Mouse (Mus musculus) CD8-positive naive resting alpha-beta T cell, adult 2 months (primary cell): ENCODE results near the gene Cacna2d3.

ENCODE experiments used
- DNase-seq, 2 experiments: peaks; one replicate each; pipeline ENCODE4 v3.0.0; 2022; ENCODE audit warnings: low read depth in 2 of 2, low spot score in 2 of 2

Cacna2d3 gene

DNA sequence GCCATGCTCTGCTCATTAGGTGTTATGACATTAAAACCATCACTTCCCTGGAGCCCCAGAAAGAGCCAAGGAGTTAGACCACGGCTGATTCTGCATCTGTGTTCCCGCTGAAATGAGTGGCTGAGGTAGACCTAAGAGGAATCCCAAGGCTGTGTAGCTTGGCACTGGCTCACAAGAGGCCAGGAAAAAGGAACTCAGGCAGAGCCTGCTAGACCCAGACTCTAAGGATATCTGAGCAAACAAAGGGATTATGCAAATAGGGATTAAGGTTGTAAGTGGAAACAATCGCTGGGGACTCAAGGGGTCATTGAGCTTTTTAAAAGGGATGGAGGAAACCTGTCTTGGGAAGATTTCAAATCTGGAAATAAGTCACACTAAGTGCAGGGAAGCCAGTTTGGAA lies 766.5 kb downstream of the Cacna2d3 start:
- DNase-seq: no peak

DNA sequence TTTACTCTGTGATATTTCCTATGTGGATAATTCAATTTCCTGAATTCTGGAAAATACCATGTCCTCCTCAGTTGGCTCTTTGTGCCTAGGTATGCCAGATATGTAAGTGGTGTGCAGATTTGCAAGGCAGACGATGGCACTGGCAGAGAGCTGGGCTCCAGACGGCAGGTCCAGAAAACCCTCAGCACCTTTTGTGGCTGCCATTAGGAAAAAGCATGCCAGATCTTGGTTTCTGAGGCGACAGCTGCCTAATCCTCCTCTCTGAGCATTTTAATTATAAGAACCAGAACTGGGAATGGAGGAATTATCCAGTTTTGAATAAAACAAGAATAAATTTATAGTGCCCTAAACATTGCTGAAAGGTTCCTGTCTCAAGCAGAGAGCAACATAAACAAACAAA lies 767.1 kb downstream of the Cacna2d3 start:
- no peak for DNase-seq

DNA sequence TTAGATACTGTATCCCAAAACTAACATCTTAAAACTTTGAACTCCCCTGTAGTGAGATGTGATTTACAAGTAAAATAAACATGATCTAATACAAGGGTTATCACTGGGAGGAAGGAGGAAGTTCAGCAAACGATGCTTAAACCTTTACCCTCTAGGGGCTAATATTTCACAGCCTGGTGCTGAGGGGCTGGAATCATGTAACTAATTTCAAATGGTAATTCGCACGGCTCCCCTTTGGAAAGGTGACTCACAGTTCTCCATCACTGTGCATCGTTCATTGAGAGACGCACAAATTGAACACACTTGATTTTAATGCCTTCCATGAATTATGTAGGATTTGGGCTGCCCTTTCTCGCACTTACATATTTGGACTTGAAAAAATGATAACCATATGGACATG lies 767.6 kb downstream of the Cacna2d3 start:
- no peak for DNase-seq

DNA sequence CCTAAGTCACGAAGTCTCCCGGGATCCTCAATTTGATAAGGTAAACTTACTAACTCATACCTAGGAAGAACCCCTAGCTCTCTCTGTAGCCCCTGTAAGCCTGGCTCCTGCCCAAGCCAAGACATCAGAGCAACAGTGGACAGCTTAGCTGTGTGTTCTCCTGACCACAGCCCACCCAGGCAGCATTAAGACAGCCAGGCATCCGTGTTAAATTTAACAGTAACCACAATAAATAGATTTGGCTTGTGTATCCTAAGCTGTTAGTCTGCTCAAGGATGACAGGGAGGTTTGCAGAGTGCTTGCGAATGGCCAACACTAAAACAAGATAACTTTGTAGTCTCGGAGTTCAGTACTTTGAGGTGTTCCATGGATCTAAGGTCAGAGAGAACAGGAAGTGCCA lies 768.3 kb downstream of the Cacna2d3 start:
- no peak for DNase-seq

DNA sequence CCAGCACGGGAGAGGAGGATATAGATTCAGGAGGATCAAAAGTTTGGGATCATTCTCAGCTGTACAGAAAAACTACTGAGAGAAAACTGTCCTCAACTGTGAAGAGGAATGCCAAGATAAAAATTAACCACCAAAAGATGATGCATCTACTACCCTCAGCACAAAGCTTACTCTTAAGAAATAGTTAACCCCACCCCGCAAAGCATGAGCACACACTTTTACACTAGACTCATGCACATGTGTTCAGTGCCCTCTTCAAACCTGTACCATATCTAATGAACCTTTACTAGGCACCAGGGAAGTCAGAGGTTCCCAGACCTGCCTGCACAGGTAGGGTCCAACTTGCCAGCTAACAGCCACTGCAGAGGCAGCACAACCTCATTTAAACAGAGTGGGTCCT lies 771.2 kb downstream of the Cacna2d3 start:
- no peak for DNase-seq

DNA sequence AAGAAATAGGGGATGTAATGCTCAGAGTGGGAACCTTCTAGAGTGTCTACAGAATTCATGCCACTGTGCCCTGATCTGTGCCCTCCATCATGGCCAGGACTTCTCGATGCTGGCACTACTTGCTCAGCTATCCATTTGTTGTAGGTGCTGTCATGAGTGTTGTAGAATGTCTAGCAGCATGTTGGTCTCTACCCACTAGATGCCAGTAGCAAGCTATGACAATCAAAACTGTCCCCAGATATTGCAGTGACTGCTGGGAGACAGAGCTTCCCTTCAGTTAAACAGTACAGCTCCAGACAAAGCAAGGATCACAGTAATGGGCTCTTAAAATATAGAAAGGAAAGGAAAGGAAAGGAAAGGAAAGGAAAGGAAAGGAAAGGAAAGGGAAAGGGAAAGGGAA lies 771.9 kb downstream of the Cacna2d3 start:
- no peak for DNase-seq

DNA sequence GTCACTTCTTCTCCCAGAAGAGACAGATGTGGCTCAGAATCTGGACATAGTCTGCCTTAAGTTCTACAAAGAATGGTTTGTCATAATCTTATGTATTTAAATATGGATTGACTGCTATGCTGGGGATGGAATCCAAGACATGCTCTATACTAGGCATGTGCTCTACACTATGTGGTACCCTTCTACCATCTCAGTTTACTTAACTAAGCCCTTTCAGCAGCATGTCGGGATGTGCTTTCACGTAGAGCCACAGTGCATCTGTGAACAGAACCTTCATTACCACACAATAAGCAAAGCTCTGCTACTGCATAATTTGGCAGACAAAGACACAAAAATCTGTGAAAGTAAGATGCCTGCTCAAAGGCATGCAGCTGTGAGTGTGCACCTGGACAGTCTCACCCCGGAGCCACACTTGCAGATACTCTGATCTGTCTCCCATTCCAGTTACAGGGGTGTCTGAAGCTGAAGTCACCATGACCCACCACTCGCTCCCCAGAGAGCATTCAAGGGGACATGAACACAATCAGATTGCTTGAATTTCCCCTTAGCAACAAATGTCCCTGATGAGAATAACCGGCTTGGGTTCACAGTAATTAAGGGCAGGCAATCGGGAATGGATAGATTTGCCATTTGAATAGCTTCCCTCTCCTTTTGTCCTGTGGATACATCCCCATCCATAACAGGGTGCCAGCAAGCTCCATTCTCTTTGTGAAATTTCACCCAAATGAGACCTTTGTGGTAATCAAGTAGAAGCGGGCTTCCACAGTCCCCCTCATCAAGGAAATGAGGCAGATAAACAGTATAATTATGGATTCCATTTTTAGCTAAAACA lies 773.4 kb downstream of the Cacna2d3 start:
- DNase-seq: no peak

DNA sequence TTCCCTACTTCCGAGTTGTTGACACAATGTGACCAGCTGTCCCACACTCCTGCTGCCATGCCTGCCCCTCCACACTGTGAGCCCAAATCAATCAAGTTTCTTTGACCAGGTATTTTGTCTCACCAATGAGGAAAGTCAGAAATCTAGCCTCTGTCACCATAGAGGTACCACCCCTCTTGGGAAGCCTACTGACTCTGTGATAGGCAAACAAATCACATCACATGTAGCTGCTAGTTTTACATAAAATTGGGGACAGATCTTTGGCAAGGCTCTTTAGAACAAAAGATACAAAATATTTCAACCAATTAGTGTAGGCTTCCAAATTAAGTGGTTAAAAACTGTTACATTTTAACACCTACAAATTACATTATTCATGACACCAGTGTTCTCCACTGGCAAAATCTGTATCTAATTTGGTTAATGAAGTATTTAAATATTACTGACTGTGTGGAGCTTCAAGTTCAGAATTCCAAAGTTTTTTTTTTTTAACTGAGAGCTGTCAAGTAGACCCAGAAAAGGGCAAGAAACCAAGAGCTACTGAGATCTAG lies 788.8 kb downstream of the Cacna2d3 start:
- DNase-seq: no peak

DNA sequence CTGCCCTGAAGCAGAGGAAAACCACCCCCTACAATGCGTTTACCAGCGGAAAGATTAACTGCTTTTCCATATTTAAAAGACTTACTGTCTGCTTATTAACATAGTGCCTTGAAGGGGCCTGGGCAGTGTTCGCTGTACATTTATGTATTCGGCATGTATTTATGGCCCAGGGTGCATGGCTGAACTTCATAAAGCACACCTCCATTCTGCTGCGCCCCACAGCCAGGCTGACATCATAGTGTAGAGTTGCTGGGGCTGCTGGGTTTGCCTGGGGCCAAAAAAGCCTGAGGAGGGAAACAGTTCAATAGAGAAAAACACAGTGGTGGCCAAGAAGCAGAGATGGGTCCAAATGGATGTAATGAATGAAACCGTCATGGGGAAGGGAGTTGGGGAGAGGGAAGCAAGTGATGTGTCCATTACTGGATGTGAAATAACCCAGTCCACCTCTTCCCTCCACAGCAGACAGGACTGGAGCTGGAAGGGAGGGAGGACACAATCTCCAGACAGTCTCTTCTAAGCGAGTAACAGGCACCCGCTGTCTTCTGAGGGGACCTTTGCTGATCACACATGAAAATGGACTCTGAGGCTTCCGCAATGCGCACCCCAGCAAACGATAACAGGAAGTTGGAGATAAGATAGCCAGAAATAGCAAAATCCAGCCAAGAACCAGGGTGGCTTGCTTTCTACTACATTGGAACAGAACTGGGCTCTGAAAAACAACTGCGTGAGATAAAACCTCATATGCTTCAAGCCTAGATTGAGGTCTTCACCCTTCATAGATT lies 798.3 kb downstream of the Cacna2d3 start:
- DNase-seq: no peak

DNA sequence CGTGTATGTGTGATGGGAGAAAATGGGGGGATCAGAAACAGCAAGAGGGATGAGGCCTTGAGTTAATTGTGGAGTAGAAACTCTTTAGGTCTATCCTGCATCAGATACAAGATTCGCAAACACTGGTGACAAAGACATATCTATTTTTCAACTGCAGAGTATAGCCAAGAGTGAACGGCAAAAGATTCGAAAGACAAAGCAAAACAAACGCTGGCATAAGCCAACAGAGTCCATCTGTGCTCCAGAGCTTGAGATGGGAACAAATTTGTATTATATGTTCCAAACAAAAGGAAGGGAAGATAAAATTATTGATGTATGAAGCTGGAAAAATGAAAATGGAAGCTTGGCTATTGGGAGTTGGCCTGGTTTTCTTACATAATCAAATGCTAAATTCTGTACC lies 802.8 kb downstream of the Cacna2d3 start:
- no peak for DNase-seq

DNA sequence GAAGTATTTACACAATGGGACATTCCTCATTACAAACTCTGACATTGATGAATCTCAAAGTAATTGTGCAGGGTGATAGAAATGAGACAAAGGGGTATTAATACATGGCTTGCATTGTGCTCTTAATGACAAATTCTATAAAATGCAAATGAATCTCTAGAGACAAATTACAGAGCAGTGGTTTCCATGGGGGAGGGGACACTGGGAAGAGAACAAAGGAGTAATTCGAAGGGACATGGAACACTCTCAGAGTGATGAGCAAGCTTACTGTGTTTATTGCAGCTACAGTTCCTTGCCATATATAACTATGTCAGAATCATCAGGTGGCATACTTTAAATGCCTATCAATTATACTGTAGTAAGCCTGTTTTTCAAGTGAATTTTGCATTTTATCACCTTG lies 806.7 kb downstream of the Cacna2d3 start:
- no peak for DNase-seq

DNA sequence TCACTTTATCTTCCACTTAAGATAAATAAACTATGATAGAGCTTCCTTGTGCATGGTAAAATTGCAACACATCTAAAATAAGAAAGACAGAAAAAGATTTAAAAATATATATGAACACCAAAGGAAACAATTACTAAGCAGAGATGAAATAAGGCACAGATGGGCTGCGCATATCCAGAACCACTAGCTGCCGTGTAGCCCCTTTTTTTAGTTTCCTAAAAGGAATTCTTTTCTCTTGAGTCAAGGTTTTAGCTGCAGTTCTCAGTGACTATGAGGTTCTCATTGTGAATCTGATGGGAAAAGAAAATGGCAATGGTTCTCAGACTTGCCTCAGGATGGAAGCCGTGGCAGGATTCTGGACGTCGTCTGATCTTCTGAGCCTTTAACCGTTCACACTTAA lies 814.0 kb downstream of the Cacna2d3 start:
- DNase-seq: no peak

DNA sequence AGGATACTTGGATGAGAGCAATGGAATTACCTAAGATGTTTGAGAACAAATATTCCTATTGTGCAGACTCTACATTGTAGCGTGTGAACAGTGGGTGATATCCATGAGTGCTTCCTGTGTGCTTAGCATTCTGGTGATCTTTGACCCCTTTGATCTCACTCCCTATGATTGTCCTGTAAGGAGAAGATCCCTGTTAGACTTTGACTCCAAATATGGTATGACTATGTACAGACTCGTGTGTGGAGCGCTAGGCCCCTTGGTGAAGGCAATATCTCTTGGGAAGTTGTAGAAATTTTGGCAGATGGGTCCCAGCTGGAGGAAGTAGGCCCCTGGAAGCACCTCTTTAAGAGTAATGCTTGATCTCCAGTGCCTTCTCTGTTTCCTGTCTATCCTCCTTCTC lies 829.1 kb downstream of the Cacna2d3 start:
- DNase-seq: no peak

DNA sequence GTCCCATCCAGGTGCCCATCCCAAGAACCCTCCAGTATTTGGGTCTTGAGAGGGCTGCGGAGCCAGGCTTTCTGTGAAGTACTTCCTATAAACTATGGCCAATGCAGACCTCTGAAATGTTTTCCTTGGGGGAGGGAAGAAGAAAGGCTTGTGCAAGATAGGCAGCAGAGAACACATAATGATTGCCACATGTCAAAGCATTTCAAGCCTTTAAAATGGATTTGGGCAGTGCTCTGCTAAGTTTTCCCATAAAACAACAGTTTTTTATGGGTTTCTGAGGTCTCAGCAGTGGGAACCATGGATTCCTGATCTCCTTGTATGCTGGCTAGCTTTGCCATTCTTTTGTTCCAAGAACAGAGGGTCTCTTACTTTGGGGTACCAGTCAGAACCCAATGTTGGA lies 834.3 kb downstream of the Cacna2d3 start:
- DNase-seq: no peak

DNA sequence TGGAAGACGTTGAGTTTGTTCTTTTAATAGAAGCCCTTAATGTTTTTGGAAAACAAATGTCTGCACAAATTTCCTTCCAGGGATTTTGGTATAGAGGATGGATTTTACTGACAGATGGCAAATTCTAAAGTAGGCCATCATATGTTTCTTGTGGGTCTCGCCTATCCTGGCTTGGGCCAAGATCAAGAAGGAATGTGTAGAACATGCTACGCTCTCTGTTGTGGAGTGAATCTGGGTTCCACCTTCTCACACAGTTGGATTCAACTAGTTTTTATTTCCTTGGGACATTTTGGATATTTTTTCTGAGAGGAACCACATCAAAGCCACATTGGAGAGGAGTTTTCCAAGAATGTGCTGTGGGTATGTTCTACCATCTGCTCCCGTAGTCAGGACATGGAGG lies 835.0 kb downstream of the Cacna2d3 start:
- no peak for DNase-seq

DNA sequence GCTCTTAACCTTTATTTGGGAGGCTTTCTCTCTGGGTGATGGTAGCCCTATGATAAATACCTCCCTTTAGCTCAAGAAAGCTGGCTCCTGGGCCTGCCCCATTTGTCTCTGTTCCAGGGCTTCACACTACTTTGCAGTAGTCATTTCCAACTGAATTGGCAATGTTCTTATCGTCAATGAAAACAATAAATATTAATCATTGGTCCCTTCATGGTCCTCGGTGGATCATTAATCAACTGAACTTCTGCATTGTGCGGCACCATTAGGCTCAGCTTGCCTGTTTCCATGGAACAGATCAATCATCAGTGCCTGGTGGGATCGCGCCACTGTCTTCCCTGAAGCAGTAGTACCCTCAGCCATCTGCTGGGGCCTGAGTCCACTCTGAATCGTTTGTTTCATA lies 850.7 kb downstream of the Cacna2d3 start:
- no peak for DNase-seq

DNA sequence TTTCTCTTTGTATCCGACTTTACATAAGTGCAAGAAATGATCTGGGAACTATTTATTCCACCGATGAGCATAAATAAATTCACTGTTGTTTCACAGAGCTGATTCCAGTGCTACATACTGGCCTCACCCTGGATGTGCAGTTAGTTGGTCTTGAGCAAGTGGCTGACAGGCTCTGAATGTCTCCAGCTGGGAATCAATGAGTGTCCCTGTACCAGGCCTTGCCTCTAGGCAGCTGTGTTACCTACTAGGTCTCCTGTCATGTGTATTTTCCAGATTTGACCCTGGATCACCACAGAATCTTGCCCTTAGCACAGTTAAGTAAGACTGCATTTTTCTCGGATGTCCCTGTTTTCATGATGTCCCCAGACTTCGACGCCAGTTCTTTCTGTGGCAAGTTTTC lies 851.3 kb downstream of the Cacna2d3 start:
- DNase-seq: no peak

DNA sequence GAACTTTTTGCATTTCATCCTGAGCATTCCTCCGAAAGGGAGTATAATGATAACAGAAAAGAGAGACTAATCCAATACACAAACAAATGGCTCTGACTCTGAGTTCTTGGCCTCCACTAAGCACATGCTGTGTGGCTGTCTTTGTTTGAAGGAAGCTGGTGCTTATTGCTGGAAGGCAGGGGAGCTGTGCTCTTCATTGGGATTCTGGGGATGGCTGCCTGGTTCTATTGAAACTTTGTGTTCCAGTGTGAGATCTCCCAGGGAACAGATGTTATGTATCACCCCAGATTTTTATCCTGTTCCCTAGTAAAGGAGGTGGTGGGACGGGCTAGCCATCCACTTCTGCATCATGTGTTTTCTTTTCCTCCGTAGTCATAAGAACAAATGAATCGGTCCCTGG lies 856.7 kb downstream of the Cacna2d3 start:
- no peak for DNase-seq

DNA sequence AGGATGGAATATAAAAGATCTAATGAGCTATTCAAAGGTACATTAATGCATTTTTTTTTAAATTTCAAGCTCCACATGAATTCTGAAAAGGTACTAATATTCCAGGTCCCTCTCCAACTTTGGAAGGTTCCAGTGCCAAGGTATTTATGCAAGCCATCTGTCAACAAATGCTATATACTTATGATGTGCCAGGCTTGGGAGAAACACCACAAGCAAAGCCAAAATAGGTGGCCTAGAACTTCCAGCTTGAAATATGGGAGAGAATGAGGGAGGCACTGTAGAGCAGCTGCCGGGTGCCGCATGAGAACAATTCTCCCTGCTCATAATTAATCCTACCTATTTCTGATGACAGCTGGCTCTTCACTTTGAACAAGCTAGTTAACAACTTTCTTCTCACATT lies 860.5 kb downstream of the Cacna2d3 start:
- DNase-seq: no peak
